Mouse (Mus musculus) embryonic fibroblast, embryonic 13.5 days (primary cell): ENCODE results near the gene BC030867. TPM values are rescaled to one million over a fixed set of nuclear protein-coding genes. Genes with fewer than 3 reads are reported as not detected.
A peak's percentile ranks its signal among the peaks of the same experiment; 100 is the strongest.

Experiments
- H3K27ac ChIP-seq: 2 replicates; pipeline ENCODE4 v1.5.1; 2012; ENCODE audit warnings: low read length, control low read depth, inconsistent platforms; ENCODE audit not compliant: insufficient read depth
- H3K4me1 ChIP-seq: 2 replicates; pipeline ENCODE4 v1.6.1; 2011; ENCODE audit warnings: low read length; ENCODE audit not compliant: control insufficient read depth, insufficient read depth
- H3K4me3 ChIP-seq: 2 replicates; pipeline ENCODE4 v1.5.1; 2011; ENCODE audit warnings: mild to moderate bottlenecking, control low read depth, low read length; ENCODE audit not compliant: insufficient read depth
- CTCF ChIP-seq: IDR thresholded peaks from 2 replicates; pipeline ENCODE4 v1.5.1; 2011; ENCODE audit warnings: mild to moderate bottlenecking, control low read depth, low read length, moderate library complexity, borderline replicate concordance; ENCODE audit not compliant: insufficient read depth
- POLR2A ChIP-seq: IDR thresholded peaks from 2 replicates; pipeline ENCODE4 v1.6.1; 2011; ENCODE audit warnings: low read depth, mild to moderate bottlenecking, control low read depth, low read length, moderate library complexity
- polyA plus RNA-seq: library from polyadenylated mRNA; stranded (reverse); fragments of >200 nt; gene quantifications from 2 replicates; pipeline ENCODE4 v1.2.4, GENCODE M21; 2011; ENCODE audit warnings: low read depth; ENCODE audit not compliant: missing spikeins, insufficient read length

Gene BC030867
- polyA plus RNA-seq, 1 experiment: 10.2 TPM

- Histone ChIP-seq H3K4me3 (no peak overlapping the region), H3K27ac (no peak overlapping the region), H3K4me1 (peaks cover 26% of the 10 kb centered on the region)
- no peak for TF ChIP-seq POLR2A
- TF ChIP-seq CTCF: no peak
Observed at GRCm38 (mm10) chr11:102214430-102215156, 34.1 kb upstream of the BC030867 start.

- TF ChIP-seq CTCF (no peak), POLR2A (no peak)
- no peak overlapping the region for H3K4me3 ChIP-seq
- H3K4me1 ChIP-seq: peaks cover 26% of the 10 kb centered on the region
- peak overlapping the region; percentile 70 for H3K27ac ChIP-seq
Observed at GRCm38 (mm10) chr11:102215511-102215910, 33.2 kb upstream of the BC030867 start.

DNA sequence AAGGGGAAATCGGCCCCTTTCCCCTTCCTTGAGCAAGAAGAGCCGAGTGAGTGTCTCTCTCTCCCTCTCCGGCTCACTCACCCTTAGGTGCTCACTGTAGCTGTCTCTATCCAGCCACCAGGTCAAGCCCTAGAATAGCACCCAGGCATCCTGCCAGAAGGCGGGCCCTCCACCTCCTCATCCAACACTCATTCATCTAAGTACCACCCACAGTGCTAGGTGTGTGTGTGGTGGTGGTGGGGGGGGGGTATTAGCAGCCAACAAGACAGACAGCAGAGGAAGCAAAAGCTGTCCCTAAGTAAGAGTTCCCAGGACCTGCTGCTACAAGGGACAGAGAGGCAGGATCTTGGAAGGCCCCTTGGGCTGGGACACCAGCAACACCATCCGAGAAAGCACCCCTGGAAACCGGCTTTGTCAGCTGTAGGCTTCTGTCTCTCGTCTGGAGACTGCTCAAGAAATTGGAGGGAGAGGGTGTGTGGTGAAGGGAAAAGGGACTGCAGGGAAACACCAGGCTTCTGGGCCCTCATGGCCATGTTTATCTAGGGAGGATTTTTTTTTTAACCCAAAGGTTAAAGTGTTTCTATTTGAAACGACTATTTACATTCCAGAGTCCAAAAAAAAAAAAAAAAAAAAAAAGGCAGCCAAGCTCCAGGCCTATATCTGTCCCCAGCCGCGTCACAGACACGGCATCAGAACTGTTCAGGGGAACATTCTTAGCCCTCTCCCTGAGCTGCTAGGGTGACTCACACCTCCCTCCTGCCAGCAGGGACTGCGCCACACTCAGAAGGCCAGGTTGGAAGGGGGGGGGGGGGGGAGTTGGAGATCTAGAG is 32.4 kb upstream of the BC030867 start:
- TF ChIP-seq CTCF: no peak
- no peak for TF ChIP-seq POLR2A
- peaks cover 26% of the 10 kb centered on the region for H3K4me1 ChIP-seq
- peak overlapping the region; percentile 70 for H3K27ac ChIP-seq
- no peak overlapping the region; the same call in 1 of the 2 replicates for H3K4me3 ChIP-seq

GRCm38 (mm10) chr11:102216886-102217240 is 31.8 kb upstream of the BC030867 start:
- Histone ChIP-seq H3K4me1 (peaks cover 26% of the 10 kb centered on the region), H3K4me3 (peak overlapping the region; percentile 48; the same call in 1 of the 2 replicates), H3K27ac (peak overlapping the region; percentile 70)
- no peak for TF ChIP-seq POLR2A
- no peak for TF ChIP-seq CTCF

DNA sequence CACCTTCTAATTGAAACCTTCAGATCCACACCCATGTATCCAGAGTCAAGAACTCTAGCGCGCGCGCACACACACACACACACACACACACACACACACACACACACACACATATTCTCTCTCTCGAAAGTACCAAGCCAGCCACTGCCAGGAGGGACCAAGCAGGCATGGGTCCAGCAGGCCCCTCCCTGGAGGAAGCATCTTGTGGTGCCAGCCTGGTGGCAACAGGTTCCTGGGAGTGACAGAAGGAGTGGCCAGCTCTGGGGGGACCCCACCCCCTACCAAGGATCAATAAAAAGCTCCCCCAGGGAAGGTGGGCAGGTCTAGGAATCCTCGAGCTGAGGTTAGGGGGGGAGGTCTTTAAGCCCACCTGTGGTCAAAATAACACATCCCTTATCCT is 31.3 kb upstream of the BC030867 start:
- H3K4me3 ChIP-seq: peak overlapping the region; percentile 48
- H3K27ac ChIP-seq: peak overlapping the region; percentile 70
- TF ChIP-seq CTCF: no peak
- no peak for TF ChIP-seq POLR2A
- H3K4me1 ChIP-seq: peaks cover 26% of the 10 kb centered on the region

DNA sequence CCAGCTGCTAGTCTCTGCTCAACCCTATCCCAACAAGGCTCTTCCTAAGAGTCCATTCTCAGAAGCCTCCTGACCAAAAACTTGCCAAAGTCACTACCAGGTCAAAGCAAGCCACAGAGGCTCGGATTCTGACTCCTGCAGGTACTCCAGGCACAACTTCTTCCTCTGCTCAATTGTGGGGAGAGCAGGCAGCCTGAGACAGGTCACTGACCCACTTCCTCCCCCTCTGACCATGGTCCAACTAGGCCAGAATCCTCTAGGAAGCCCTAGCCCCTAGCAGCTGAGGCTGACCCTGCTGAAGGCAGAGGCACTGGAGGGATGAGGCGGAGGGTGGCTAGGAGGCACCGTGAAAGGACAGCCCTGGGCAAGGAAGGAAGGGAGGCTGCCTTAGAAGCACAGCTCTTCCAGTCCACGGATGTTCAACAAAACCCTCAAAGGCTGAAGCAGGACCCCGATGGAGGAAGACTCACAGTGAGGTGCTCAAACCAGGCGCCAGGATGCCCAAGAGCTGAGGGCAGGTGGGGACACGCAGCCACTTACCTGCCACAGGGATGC is 30.7 kb upstream of the BC030867 start:
- TF ChIP-seq CTCF: no peak
- H3K4me1 ChIP-seq: peaks cover 26% of the 10 kb centered on the region
- peak overlapping the region; percentile 48 for H3K4me3 ChIP-seq
- peak overlapping the region; percentile 70 for H3K27ac ChIP-seq

GRCm38 (mm10) chr11:102218783-102219182 is 29.9 kb upstream of the BC030867 start:
- Histone ChIP-seq H3K27ac (peak overlapping the region; percentile 70), H3K4me1 (peaks cover 29% of the 10 kb centered on the region), H3K4me3 (peak overlapping the region; percentile 48)
- peak; percentile 88 for TF ChIP-seq POLR2A
- TF ChIP-seq CTCF: no peak

DNA sequence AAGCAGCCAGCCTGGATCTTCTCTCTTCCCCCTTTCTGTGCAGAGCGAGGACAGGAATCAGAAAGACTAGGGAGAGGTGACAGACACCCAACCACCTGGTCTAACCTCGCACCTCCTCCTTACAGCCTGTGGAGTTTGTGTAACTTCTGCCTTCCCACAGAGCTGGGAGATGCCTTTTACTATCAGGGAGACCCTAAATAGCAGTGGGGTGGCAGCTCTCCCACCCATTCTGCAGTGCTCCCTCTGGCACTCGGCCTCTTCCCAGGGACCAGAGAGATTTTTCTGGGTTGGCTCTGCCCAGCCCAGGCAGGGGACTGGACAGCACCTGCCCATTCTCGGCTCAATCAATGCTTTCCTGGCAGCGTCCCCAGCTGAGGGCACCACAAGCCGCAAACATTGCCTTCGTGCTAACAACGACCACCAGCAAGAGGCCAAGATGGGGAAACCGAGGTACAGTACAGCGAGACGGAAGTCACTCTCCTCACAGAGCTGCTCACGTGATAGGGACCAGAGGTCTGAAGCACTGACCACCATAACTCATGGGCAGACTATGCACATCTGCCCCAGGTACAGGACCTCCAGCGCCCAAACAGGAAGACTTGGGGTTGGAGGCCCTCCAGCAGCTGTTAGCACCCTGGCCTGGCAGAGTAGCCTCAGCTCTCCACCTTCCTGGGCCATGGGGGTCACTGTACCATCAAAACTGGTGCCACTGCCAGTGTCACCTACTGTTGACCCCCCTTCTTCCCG is 29.3 kb upstream of the BC030867 start:
- H3K4me3 ChIP-seq: no peak overlapping the region

DNA sequence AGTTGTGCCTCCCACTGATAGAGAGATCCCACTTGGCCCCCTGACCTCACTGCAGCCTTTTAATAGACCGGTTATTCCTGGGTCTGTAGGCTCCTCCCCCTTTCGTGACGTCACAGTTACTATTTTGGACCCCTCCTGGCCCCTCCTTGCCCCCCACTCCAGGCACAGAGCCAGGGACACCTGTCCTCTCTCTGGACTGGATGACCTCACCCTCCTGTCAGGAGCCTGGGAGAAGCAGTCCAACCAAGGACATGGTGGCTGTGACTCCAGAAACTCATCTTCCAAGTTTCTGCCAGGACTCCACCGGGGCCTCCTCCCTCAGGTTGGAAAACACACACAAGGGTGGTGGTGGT is 28.7 kb upstream of the BC030867 start:
- H3K4me3 ChIP-seq: no peak overlapping the region
- TF ChIP-seq CTCF (no peak), POLR2A (no peak)
- peaks cover 38% of the 10 kb centered on the region for H3K4me1 ChIP-seq
- H3K27ac ChIP-seq: no peak overlapping the region

More for the DNA sequence above, 29.3 kb upstream of the BC030867 start:
- Histone ChIP-seq H3K27ac (peak overlapping the region; percentile 45), H3K4me1 (peaks cover 35% of the 10 kb centered on the region)
- TF ChIP-seq CTCF (no peak), POLR2A (no peak)

DNA sequence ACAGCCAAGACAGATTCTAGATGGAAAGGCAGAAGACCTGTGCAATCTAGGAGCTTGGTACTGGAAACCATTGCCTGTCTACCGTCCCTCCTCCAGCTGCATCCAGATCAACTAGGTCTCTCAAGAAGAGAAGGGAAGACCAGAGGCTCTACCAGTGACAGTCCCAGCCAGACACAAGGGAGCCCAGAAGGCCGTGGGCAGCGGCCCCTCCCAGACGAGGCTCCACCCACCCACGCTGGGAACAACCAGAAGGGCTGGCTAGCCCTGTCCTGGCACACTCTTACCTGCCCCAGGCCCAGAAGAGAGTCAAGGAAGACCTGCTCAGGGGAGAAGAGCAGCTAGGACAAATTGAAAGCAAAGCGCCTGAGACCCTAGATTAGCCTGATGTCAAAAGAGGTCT is 28.2 kb upstream of the BC030867 start:
- Histone ChIP-seq H3K27ac (no peak overlapping the region), H3K4me3 (no peak overlapping the region)

More for the DNA sequence above, 28.2 kb upstream of the BC030867 start:
- H3K4me1 ChIP-seq: peaks cover 40% of the 10 kb centered on the region
- TF ChIP-seq CTCF (no peak), POLR2A (no peak)
